Mouse (Mus musculus) myocyte (in vitro differentiated cells): ENCODE measurements at regions not wholly inside any gene's neighbourhood (a gene's known extent, or its start where the extent isn't known, plus 50 kb on each side); places are given as distances from the start of the nearest gene placed in this dataset.

Source experiments
- CEBPB ChIP-seq: IDR thresholded peaks from 2 replicates; pipeline ENCODE4 v1.6.1; 2011; ENCODE audit warnings: mild to moderate bottlenecking, moderate library complexity; ENCODE audit not compliant: poor library complexity, insufficient read depth, severe bottlenecking
- E2F4 ChIP-seq: IDR thresholded peaks from one replicate; pipeline ENCODE4 v1.6.1; 2011; ENCODE audit warnings: mild to moderate bottlenecking, control low read depth, moderate library complexity; ENCODE audit not compliant: insufficient read depth
- MAX ChIP-seq: IDR thresholded peaks from one replicate; pipeline ENCODE4 v1.6.1; 2011; ENCODE audit warnings: low read depth, mild to moderate bottlenecking, control low read depth
- MYOD1 ChIP-seq, 3 experiments: IDR thresholded peaks; one replicate each; pipeline ENCODE4 v1.6.1; 2011; ENCODE audit warnings: control low read depth in 2 of 3, low read depth in 2 of 3, mild to moderate bottlenecking in 2 of 3, moderate library complexity in 1 of 3; ENCODE audit not compliant: insufficient read length in 2 of 3, control insufficient read depth in 1 of 3
- MYOG ChIP-seq, 3 experiments: IDR thresholded peaks; one replicate each; pipeline ENCODE4 v1.6.1; 2011; ENCODE audit warnings: control low read depth in 2 of 3, low read depth in 2 of 3, mild to moderate bottlenecking in 2 of 3; ENCODE audit not compliant: insufficient read length in 2 of 3, control insufficient read depth in 1 of 3, insufficient read depth in 1 of 3
- POLR2A ChIP-seq: IDR thresholded peaks from one replicate; pipeline ENCODE4 v1.6.1; 2011; ENCODE audit warnings: low read depth, mild to moderate bottlenecking, control low read depth, moderate library complexity; ENCODE audit not compliant: insufficient read length
- POLR2AphosphoS2 ChIP-seq: IDR thresholded peaks from one replicate; pipeline ENCODE4 v1.6.1; 2011; ENCODE audit warnings: low read depth, control low read depth; ENCODE audit not compliant: insufficient read length
- REST ChIP-seq: IDR thresholded peaks from one replicate; pipeline ENCODE4 v1.6.1; 2011; ENCODE audit warnings: mild to moderate bottlenecking, control low read depth, moderate library complexity; ENCODE audit not compliant: insufficient read depth, insufficient read length
- SRF ChIP-seq: IDR thresholded peaks from one replicate; pipeline ENCODE4 v1.6.1; 2011; ENCODE audit warnings: low read depth; ENCODE audit not compliant: control insufficient read depth, insufficient read length
- TCF12 ChIP-seq: IDR thresholded peaks from one replicate; pipeline ENCODE4 v1.6.1; 2011; ENCODE audit warnings: mild to moderate bottlenecking, control low read depth; ENCODE audit not compliant: poor library complexity, insufficient read depth, severe bottlenecking
- TCF3 ChIP-seq: IDR thresholded peaks from one replicate; pipeline ENCODE4 v1.6.1; 2011; ENCODE audit warnings: low read depth, control low read depth; ENCODE audit not compliant: insufficient read length
- USF1 ChIP-seq: IDR thresholded peaks from one replicate; pipeline ENCODE4 v1.6.1; 2011; ENCODE audit warnings: low read depth, mild to moderate bottlenecking, control low read depth, moderate library complexity

DNA sequence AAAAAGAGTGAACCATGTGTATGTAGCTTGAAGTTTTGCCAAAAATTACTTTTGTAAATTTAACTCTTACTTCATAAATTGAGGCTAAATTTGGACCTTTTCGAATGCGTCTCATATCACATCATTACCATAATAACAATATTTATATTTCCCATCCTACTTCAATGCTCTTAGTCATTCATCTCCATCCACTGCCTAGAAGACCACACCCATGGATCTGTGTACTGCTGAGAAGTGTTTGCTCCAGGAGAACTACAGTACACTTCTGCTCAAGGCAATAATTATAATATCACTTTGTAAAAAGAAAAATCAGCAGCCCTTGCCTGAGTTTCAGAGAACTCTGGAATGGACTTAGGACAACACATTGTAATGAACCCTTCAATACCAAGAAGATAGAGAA lies 133.6 kb downstream of the Mat2b start:
- TF ChIP-seq MYOD1 (IDR thresholded peaks at IDR 0.05; ENCODE audit: control insufficient read depth in 1 of 3, insufficient read length in 2 of 3, low read depth in 2 of 3) (no peak), E2F4 (no peak), POLR2A (no peak), REST (no peak), MYOG (IDR thresholded peaks at IDR 0.05; ENCODE audit: control insufficient read depth in 1 of 3, insufficient read depth in 1 of 3, insufficient read length in 2 of 3, low read depth in 2 of 3) (no peak), USF1 (no peak), SRF (no peak), TCF12 (no peak), CEBPB (no peak), MAX (no peak), TCF3 (no peak), POLR2AphosphoS2 (no peak)
